Mouse (Mus musculus) megakaryocyte-erythroid progenitor cell, adult 5-6 weeks (primary cell): ENCODE data around the gene Cep164. TPM values are rescaled to one million over a fixed set of nuclear protein-coding genes. Genes with fewer than 3 reads are reported as not detected.

ENCODE experiments used
- ATAC-seq: replicated peaks from 2 replicates; pipeline ENCODE4 v1.8.0; 2016; ENCODE audit warnings: mild to moderate bottlenecking, inconsistent platforms; ENCODE audit not compliant: severe bottlenecking, poor library complexity, low FRiP score, low TSS enrichment
- total RNA-seq, 2 experiments: library from RNA; stranded (forward) in 1 of 2; stranded (reverse) in 1 of 2; fragments of 200-1000, 215-1000 nt in 1 of 2; fragments of >200 nt in 1 of 2; fragmentation: Nextera tagmentation in 1 of 2; gene quantifications; 2 replicates each; pipeline ENCODE4 v1.2.3; 2014 to 2017

The Cep164 gene
- total RNA-seq, 2 experiments from 2014 or later = 11.1 to 30.3 TPM

- ATAC-seq = no peak; the same call in 1 of the 2 replicates
Measured at GRCm38 (mm10) chr9:45839139-45839981, 10.9 kb upstream of the Cep164 start.

- ATAC-seq = no peak
Measured at GRCm38 (mm10) chr9:45838434-45839138, 10.1 kb upstream of the Cep164 start, which contains the start of gene Bace1. Bace1 (plus strand) TSS chr9:45838580.

- no peak for ATAC-seq
Measured at GRCm38 (mm10) chr9:45838069-45838433, 9.6 kb upstream of the Cep164 start.

GRCm38 (mm10) chr9:45833461-45833860, 5.0 kb upstream of the Cep164 start:
- ATAC-seq = no peak

- ATAC-seq = no peak
Measured at GRCm38 (mm10) chr9:45832898-45833297, 4.4 kb upstream of the Cep164 start.

GRCm38 (mm10) chr9:45829107-45829506, 616 bp upstream of the Cep164 start:
- ATAC-seq = peak; percentile 52

- ATAC-seq = peak; percentile 31
Measured at GRCm38 (mm10) chr9:45827663-45828290, 714 bp downstream of the Cep164 start.

GRCm38 (mm10) chr9:45818406-45819011, 10.0 kb downstream of the Cep164 start:
- peak; percentile 34; the same call in 1 of the 2 replicates for ATAC-seq

GRCm38 (mm10) chr9:45815525-45815924, 13.0 kb downstream of the Cep164 start:
- 0 out of 2 replicates have a peak, but pooled peaks have one; percentile 22 for ATAC-seq

GRCm38 (mm10) chr9:45815113-45815512, 13.4 kb downstream of the Cep164 start:
- no peak for ATAC-seq

GRCm38 (mm10) chr9:45811946-45812345, 16.5 kb downstream of the Cep164 start:
- no peak for ATAC-seq

- ATAC-seq = no peak
Measured at GRCm38 (mm10) chr9:45807761-45808160, 20.7 kb downstream of the Cep164 start.

- ATAC-seq = no peak
Measured at GRCm38 (mm10) chr9:45807337-45807736, 21.2 kb downstream of the Cep164 start.

GRCm38 (mm10) chr9:45806847-45807246, 21.6 kb downstream of the Cep164 start:
- ATAC-seq = no peak

- peak; percentile 91 for ATAC-seq
Measured at GRCm38 (mm10) chr9:45803070-45803774, 25.3 kb downstream of the Cep164 start.

- no peak for ATAC-seq
Measured at GRCm38 (mm10) chr9:45799402-45799801, 29.1 kb downstream of the Cep164 start.

- peak; percentile 69 for ATAC-seq
Measured at GRCm38 (mm10) chr9:45798467-45799164, 29.9 kb downstream of the Cep164 start.

- ATAC-seq = no peak
Measured at GRCm38 (mm10) chr9:45797271-45797670, 31.2 kb downstream of the Cep164 start.

- no peak for ATAC-seq
Measured at GRCm38 (mm10) chr9:45795722-45796121, 32.8 kb downstream of the Cep164 start.
